Mouse (Mus musculus) gastrocnemius, postnatal 36 days (tissue): ENCODE data around the gene Fli1. TPM values are rescaled to one million over a fixed set of nuclear protein-coding genes. Genes with fewer than 3 reads are reported as not detected.

Experiments used
- DNase-seq, 2 experiments: peaks; one replicate each; pipeline ENCODE4 v3.0.0; 2022
- intact Hi-C: fragments of 180-260 bp; cut with DNase I; formaldehyde crosslinking; loops from one replicate; pipeline ENCODE4 v1.15.1; 2025
- total RNA-seq, 2 experiments: library from RNA; stranded (reverse); gene quantifications; 2 replicates each; pipeline ENCODE4 v1.2.3; 2021

The Fli1 gene
- total RNA-seq, 2 experiments from 2014 or later, result 6.8 to 9.1 TPM

DNA sequence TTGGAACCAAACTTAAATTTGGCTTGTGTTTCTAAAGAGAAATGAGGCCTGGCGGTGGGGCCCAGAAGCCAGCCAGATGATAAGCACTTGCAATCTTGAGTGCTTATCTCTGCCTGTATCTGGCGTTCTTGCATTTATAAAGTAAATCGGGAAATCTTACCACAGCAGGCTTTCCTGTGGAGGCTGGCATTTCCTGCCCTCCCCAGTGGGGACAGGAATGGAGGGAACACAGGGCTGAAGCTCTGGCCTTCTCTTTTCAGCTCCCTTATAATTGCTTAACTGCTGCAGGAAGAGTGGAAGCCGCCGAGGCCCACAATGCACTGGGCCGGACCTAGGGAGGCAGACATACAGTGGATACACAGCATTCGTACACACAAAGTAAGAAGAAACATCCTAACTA lies 13.7 kb upstream of the Fli1 start:
- no peak for DNase-seq
- intact Hi-C loops, result no loop called here

DNA sequence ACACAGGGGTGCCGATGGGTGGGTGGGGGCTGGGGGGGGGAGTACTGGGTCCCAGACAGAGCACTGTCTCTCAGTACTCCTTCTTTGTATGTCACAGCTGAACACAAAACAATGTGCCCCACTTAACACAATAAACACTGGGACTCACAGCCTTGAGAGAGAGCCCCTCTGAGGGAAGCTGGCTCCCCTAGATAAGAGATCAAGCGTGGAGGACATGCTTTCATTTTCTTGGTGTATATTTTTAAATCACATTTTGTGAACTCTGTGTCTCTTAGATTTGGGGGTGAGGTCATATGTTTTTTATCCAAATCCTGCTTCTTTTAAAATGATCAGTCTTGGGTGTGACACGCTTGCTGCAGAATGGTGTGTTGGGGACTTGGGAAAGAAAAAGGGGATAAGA lies 12.6 kb upstream of the Fli1 start:
- no peak for DNase-seq
- intact Hi-C loops, result no loop called here

DNA sequence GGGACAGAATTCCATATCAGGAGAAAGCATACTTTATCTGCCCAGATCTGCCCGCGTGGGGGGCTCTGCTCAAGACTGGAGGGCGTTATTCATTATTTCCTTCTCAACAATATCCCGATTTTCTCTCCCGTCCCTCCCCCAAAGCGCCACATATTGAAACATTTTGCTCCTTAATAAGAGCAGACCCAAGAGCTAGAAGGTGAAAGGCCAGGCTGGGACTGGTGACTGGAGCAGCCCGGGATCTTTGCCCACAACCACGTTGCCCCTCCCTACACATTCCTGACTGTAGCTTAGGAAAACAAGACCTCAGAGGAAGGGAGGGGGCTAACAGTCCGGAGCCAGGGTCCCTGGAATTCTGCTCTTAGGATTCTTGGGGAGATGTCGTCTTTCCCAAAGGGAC lies 7.9 kb upstream of the Fli1 start:
- no peak for DNase-seq
- intact Hi-C loops, result no loop called here

DNA sequence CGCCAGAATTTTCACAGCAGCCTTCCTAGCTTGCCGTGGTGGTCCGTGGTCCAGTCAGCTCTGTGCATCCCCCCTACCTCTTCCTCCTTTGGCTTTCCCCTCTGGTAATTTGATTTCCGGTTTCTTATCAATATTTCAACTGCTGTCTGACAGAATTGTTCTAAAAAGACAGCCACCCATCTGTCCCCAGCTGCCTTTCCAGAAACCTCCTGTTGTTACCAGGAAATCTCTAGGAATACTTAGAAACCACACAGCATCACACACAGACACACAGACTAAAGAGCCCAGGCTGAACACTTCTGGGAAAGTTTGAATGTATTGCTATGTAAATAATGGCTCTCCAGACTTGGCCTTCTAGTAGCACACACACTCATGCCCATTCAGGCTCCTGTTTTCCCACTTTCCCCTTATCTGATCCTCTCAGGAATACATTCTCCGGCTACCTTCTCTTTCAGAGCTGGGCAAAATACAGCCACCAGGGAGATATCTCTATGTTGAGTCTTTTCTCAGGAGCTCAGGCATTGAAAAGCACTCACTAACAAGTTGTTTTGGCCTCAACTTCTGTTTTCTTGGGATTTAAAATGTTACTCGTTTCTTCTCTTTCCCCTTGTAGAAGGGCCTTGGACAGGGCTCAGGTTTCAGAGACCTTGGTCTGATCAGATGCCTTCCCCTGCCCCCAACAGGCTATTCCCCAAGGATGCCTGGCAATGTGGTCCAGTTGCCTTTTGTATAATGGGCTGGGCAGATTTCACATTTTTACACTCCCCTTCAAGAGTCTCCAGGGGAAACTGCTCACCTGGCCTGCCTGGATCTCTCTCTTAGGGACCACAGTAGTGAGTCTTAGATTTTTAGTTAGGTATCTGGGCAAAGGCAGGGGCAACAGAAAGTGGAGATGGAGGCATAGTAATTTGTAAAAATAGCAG lies 7.1 kb upstream of the Fli1 start:
- no peak for DNase-seq
- intact Hi-C loops, result no loop called here

DNA sequence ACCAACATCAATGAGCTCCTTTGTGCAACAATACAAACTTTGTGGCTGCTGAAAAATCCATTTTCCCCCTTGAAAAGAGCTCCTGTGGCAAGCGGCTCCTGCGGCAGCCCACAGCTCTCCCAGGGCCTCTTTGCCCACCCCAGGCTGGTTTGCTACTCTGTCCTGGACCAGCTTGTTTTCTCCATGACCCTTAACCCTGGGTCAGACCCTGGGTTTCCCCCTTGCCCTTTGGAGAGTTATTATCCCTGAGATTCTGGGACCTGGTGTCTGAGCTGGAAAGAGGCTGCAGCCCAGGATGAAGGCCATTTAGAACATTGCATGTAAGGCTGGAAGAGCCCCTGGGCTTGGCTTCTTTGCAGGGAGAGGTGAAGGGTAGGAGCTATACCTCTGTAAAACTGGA lies 4.1 kb upstream of the Fli1 start:
- no peak for DNase-seq
- intact Hi-C loops, result no loop called here

DNA sequence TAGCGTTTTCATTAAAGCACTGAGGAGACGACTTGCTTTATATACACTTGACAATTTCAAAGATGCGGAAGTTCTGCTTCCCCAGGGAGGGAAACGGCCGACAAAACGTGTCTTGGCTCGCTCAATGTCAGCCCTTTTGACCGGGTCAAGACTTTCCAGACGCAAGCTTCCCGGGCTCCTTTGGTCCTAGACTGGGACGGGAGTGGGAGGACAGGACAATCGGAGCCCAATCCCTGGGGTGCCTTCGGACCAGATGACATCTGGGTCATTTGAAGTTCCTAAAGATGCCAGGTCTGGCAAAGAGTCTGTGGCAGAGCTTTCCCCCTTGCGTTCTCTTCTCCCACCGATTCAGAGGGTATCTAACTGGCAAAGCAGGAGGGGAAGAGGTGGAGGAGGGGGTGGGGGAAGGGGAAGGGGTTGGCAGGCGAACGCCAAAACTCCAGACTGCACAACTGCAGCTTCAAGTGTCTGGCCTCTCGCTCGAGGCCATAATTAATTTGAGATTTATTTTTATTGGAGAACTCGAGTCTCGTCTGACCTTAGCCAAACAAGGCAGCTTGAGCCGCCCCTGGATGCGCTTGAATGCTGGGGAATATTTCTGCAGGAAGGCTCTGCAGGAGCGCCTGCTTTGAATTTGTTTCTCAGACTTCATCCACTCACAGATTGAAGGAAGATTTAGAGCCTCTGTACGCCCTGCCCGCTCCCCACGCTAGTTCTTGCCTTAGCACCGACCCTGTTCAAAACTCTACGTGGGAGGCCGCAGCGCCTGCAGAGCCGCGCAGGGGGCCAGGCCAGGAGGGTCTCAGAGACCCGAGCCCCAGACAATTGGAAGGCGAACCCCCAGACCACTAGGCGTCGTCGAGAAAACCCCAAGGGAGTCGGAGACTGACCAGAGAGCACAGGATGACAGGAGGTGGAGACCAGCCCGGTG lies 2.3 kb upstream of the Fli1 start:
- intact Hi-C loops, result no loop called here
- DNase-seq, result no peak

DNA sequence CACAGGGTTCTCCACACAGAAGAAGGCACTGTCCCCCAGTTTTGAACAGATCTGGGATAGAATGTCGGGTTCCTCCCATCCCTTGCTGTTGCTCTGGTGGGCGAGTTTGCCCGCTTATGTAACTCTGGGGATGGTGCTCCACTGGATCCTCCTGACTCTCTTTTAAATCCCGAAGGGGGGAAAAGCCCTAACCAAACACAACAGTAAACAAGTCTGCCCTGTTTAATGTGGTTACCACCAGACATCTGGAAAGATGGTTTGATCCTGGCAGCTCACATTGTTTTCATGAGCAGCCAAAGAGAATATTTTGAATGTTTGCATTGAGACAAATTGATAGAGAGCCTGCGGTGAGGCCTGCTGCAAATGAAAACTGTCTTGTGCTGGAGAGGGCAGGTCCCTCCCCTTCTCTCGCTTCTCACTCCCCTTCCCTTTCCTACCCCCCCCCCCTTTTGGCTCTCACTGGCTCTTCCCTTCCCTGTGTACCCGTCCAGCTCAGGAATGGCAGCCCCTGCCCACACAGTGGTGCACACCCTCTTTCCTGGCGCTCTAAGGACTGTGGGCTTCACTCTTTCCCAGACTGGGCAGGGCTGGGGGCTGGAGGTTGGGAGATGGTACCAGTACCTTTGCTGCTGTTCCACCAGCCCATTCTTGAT lies 1.4 kb upstream of the Fli1 start:
- intact Hi-C loops, result no loop called here
- no peak for DNase-seq

DNA sequence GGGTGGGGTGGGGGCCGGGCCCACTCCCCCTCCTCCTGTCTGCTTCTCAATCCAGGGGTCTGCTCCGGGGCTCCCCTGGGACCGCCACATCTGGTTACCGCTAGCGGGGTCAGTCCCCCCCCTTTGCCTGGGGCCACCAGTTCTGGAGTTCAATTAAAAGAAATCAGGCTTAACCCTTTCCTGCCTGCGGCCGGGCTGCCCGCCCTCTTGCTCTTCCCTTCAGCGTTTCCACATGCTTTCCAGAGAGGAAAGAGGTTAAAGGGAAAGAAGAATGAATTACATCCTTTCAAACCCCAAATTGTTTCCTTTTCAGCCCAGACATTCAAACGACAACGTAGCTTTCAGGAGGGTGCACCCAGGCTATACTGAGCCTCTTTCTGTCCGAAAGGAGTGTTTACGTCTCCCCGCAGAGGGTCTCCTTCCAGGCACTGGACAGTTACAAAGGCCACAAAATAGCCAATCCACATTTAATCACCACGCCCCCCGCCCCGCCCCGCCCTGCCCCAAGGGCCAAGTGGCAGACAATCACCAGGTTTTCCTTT lies 450 bp upstream of the Fli1 start:
- no peak for DNase-seq

DNA sequence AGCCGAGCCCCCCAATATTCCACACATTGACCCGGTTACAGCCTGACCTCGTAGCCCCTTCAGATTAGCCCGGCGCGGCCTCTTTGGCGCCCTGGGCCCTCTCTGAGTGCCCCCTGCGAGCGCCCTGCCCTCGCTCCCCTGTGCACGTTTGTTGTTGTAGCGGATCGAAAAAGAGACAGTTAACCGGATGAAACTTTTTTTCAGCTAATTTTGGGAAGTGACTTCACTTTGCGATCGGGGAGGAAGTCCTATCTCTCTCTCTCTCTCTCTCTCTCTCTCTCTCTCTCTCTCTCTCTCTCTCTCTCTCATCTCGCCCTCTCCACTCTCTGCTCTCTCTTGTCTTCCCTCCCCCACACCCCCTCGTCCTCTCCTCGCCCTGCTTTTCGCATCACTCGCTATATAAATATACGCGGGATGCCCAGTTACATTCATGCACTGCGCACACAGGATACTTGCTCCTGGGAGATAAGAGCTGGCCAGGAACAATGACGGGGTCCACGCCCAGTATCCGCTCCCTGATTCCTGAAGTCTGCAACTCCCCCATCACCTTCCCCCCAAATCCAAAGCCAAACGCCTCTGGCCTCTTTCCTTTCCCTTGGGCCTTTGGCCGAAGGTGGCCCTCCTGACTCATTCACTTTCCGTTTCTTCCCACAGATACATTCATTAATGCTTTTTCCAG lies 1.3 kb downstream of the Fli1 start:
- peak in 1 of 2 experiments; percentile 37 for DNase-seq
- intact Hi-C loops, result no loop called here

More for the DNA sequence above, 450 bp upstream of the Fli1 start:
- intact Hi-C loops, result no loop called here

DNA sequence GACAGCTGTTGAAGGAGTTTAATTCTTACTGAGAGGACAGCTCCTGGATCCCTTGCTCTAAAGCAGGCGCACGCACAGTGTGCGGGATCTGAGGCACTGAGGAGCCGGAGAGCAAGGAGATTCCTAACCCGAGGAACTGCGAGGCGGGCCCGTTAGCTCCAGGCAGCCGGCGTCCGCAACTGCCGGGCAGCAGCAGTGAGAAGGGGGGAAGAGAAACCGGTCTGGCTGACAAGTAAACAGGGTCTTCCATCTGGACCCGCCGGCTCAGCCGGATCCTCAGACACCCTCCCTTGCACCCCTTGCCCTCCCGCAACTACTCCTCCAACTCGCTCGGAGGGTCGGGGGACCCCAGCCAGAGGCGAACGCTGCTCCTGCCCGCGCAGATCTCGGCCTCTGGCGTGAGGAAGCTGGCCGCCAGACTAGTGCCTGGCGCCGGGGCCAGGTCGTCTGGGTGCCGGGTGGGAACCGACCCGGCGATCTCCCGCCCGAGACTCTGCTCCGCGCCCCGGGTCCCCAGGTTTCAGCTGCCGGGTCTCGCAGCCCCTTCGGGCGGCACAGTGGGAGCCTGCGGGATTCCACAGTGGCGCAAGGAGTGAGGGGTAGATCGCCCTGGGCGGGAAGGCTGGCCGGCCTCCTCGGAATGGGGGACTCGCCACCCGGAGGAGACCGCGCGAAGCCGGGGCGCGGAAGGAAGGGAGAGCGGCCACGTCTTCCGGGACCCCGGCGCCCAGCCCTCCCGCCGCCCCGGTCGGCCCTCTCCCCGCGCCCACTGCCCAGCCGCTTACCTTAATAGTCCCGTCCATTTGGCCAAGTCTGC lies 2.0 kb downstream of the Fli1 start:
- DNase-seq, result peak; percentile 27 to 53
- intact Hi-C loops, result no loop called here

DNA sequence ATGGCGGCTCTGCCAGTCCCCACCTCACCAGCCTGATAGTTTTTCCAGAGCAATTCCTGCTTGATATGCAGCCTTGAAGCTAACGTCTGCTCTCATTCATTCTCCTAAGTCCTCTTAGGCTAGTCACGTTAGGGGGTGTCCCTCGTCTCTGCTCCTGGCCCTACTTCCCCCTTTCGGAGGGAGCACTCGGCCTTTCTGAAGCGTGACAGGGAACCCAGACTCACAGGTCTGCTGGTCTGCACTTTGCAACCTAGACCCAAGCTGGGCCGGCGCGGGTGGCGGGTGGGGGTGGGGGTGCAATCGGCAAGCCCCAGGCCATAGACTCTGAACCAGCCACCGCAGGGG lies 2.6 kb downstream of the Fli1 start:
- peak in 1 of 2 experiments; percentile 28 for DNase-seq
- intact Hi-C loops, result no loop called here

DNA sequence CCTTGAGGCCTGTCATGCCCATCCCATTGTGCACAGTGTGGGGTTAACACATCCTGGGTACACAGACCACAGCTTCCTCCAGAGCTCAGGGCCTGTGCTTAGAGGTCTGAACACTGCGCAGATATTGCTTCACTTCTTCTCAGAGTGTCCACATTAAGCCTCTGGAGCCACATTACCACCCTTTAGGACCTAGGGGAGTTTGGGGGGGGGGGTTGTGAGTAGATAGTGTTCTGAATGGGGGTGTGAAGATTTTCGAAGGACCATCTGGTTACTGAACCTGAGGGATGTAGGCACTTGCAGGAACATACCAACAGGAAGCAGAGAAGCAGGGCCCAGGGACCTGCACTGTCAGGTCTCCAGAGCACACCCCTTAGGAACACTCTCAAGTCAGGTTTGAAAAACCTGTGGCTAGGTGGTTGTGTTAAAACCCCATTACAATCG lies 3.3 kb downstream of the Fli1 start:
- intact Hi-C loops, result no loop called here
- DNase-seq, result no peak

DNA sequence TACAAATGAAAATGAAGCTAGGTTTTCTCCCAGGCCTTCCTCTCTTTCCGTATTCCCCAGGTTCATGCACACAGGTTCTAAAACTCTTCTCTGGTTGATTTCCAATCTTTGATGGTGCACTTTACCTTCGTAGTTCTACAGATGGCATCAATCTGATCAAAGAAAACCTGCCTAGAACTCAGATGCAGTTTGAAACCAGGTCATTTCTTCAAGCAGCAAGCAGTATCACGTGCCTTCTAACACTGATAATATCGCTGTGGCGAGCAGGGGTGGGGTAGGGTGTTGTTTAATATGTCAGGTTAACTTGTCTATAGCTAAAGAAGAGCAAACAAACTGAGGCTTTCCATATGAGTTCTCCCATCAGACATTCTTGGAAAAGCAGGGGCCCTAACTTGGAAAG lies 4.5 kb downstream of the Fli1 start:
- intact Hi-C loops, result no loop called here
- DNase-seq, result no peak

DNA sequence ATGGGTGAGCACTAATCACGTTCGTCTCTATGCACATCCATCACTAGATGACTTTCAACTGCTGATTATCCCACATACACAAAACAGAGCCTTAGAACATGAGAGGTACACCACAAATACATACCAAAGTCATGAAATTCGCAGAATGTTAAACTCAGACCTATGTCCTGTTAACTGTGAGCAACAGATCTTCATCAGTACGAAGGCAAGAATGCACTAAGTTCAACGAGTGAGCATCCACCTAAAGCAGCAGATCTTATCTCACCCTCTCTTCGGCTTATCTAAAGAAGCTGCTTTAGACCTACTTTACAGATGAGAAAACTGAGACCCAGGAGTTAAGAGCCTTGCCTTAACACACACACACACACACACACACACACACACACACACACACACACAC lies 5.0 kb downstream of the Fli1 start:
- intact Hi-C loops, result no loop called here
- DNase-seq, result no peak

DNA sequence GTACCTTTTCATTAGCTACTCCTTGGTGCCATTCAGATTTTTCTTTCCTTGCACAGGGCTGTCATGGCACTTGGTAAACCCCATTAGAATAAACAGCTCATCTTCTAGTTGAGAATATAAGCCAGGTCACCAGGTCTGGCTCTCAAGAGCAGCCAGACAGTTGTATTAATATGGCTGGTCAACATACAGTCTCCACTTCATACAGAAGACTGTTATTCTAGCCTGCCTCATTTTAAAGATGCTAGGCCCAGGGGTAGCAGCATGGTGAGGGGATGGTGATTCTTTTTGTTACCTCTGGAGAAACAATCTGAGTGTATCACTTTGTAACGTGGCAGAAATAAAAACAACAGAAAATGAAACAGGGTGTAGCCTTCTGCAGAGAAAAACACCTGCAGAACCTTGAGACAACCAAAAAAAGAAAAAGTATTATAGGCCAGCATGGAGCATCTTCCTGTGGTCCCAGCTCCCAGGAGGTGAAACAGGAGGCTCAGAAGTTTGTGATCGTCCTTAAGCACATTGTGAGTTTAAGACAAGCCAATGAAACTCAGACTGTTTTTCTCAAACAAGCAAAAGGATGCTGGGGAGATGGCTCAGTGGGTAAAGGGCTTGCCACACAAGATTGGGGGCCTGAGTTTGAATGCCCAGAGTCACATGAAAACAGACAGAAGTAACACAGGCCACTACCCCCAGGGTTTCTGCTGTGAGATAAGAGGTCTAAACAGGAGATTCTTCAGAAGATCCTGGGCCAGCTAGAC lies 7.3 kb downstream of the Fli1 start:
- DNase-seq, result no peak
- intact Hi-C loops, result no loop called here

DNA sequence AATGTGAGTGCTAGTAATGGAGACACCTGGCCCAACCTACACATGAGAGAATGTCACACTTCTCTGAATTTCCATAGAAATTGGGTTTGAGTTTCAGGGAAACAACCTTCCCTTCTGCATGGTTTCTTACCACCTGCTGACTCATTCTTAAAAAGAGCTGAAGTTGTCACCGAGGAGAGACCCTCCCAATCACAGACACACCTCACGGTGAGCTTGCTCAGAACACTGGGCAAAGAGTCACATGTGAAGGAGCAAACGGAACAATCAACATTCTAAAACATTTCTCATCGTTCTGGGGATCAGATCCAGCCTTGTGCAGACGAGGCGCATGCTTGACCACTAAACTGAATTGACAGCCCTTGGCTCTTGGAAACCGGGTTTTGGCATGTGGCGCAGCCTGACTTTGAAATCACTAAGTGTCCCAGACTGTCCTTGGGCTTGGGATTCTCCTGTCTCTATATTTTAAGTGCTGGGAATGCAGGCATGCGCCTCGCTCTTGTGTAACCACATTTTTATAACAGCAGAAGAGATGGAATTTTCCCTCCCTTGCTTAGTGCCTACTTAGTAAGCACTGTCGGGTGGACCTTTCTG lies 8.5 kb downstream of the Fli1 start:
- intact Hi-C loops, result no loop called here
- no peak for DNase-seq

DNA sequence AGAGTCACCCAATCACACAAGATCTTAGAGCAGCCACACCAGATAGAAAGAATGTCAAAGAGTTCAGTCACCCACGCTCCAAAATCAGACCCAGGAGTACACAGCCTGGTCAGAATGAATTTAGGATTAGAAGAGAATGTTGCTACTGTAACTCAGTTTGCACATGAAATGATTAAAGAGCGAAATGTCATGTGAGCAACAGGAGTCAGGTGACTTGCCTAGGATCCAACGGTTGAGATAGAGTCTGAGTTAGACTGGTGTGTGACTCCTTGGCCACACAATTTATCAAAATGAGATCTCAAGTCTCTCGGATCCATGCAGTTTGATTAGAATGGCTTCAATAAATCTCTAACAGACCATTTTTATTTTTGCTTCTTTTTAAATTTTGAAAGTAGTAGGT lies 11.1 kb downstream of the Fli1 start:
- intact Hi-C loops, result no loop called here
- DNase-seq, result no peak

DNA sequence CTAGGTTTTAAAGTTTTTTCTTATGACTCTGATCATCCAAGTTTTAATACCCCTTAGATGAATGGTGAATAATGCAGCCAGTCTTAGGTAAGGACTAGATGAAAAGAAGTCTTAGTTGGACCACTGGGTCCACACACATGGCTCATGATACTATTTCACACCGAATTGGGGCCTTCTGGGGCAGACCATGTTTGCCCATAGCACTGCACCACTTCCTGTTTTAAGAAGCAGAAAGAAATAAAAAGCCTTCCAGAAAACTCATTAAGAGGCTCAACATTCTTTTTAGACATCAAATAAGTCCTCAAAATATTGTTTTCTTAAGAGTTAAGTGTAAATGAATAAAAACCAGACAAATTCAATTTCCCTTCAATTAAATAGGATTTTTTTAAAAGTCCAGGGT lies 11.7 kb downstream of the Fli1 start:
- intact Hi-C loops, result no loop called here
- no peak for DNase-seq
